Mouse (Mus musculus) heart, embryonic 12.5 days (tissue): ENCODE measurements around the gene Hyal5. TPM values are rescaled to one million over a fixed set of nuclear protein-coding genes. Genes with fewer than 3 reads are reported as not detected.

Source experiments
- ATAC-seq: fragments of 200-750 bp; cut with Nextera tagmentation; 2 replicates; pipeline ENCODE4 v1.8.0; 2017; ENCODE audit warnings: moderate TSS enrichment, moderate library complexity; ENCODE audit not compliant: insufficient number of reproducible peaks, low FRiP score
- H3K27ac ChIP-seq: fragments of 300-500 bp; sonication (generic); 2 replicates; pipeline ENCODE4 v1.5.1; 2016; ENCODE audit warnings: mild to moderate bottlenecking, moderate library complexity; ENCODE audit not compliant: poor library complexity, severe bottlenecking
- H3K27me3 ChIP-seq: fragments of 300-500 bp; sonication (generic); replicated peaks from 2 replicates; pipeline ENCODE4 v1.6.1; 2016; ENCODE audit warnings: mild to moderate bottlenecking, moderate library complexity
- H3K36me3 ChIP-seq: fragments of 300-500 bp; sonication (generic); 2 replicates; pipeline ENCODE4 v1.6.1; 2016; ENCODE audit warnings: mild to moderate bottlenecking, moderate library complexity
- H3K4me1 ChIP-seq: fragments of 300-500 bp; sonication (generic); replicated peaks from 2 replicates; pipeline ENCODE4 v1.6.1; 2016; ENCODE audit warnings: mild to moderate bottlenecking
- H3K4me2 ChIP-seq: fragments of 300-500 bp; sonication (generic); 2 replicates; pipeline ENCODE4 v1.6.1; 2016; ENCODE audit warnings: mild to moderate bottlenecking, moderate library complexity
- H3K4me3 ChIP-seq: fragments of 300-500 bp; sonication (generic); 2 replicates; pipeline ENCODE4 v1.5.1; 2016; ENCODE audit warnings: mild to moderate bottlenecking
- H3K9ac ChIP-seq: fragments of 300-500 bp; sonication (generic); 2 replicates; pipeline ENCODE4 v1.6.1; 2016; ENCODE audit warnings: mild to moderate bottlenecking, moderate library complexity
- H3K9me3 ChIP-seq: fragments of 300-500 bp; sonication (generic); replicated peaks from 2 replicates; pipeline ENCODE4 v1.6.1; 2016; ENCODE audit warnings: mild to moderate bottlenecking, moderate library complexity
- WGBS: fragments of 180-500 bp; shearing (Covaris S2); methylation state at CpG from one replicate; pipeline ENCODE4 v1.1.7; 2016; 5-methylcytosine and 5-hydroxymethylcytosine counted together
- polyA plus RNA-seq: library from polyadenylated mRNA; unstranded; fragments of >200 nt; fragmentation: Nextera tagmentation; extraction: Ambion mirVana; gene quantifications from 2 replicates; pipeline ENCODE4 v1.2.1, GENCODE M21; 2016

Gene Hyal5
- not detected in 2 replicates for polyA plus RNA-seq

DNA sequence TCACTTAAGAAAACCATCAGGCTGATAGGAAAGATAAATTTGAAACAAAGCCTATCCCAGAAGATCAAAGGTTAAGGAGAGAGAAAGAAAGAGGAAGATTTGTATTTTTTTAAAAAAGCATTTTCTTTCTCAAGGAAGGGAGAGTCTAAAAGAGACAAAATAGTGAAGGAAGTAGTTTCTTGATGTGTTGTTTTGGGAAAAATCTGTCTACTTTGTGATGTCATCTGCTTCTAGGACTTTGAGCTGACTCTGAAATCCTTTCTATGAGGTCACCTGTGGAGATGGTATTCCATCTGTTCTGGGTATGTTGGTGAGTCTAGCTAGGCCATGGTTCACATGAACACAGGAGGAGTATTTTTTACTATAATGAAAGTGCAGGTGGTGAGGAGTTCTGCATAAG, at the start of gene Hyal5:
Gene Hyal5 (plus strand): TSS at position 301 of the 400 bp plus-strand sequence.
- Histone ChIP-seq H3K27ac (no peak within 1 kb of the TSS), H3K36me3 (no peaks in the 10 kb centered on the region), H3K9ac (no peak within 1 kb of the TSS), H3K27me3 (no peaks in the 10 kb centered on the region), H3K4me3 (no peak within 1 kb of the TSS), H3K9me3 (no peaks in the 10 kb centered on the region), H3K4me2 (no peak within 1 kb of the TSS), H3K4me1 (no peaks in the 10 kb centered on the region)
- no peak for ATAC-seq

DNA sequence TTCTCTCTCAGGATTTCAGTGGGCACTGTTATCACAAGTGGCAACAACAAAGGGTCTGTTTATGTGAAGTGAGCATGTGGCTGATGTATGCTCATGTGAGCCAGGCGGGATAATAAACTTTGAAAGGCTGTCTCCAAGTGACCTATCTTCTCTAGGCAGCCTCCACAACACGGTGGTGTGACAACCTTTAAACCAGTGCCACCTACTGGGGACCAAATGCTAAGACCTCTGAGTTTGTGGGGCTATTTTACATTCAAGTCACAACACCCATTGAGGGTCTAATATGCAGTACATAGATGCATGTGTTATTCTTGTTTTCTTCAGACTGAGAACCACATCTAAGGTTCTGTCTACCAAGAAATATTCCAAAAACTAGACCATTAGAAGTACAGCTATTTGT, 35.7 kb upstream of the Hyal5 start:
- ATAC-seq: no peak
- Histone ChIP-seq H3K9ac (no peak overlapping the region), H3K4me2 (no peak overlapping the region), H3K9me3 (no peaks in the 10 kb centered on the region), H3K27me3 (no peaks in the 10 kb centered on the region), H3K27ac (no peak overlapping the region), H3K36me3 (no peaks in the 10 kb centered on the region), H3K4me1 (no peaks in the 10 kb centered on the region), H3K4me3 (no peak overlapping the region)
- 45% methylated on average over 2 of the region's 2 CpGs for WGBS

DNA sequence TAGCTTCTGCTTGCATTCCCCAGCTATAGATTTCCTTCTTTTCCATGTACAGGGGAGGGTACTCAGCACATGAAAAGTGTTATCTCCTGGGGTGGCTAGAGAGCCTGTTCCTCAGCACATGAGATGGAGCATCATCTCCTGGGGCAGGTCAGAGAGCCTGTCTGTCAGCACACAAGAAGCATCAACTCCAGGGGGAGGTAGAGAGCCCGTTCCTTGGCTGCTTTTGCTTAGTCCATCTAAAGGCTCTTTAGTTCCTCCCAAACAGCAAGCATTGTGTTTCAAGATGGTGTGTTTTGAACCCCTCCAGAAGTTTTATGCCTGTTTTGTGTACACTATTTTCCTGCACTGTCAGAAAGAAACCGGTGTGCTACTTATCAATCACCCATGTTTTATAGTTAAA, 2.5 kb downstream of the Hyal5 start:
- no peak overlapping the region for H3K9ac ChIP-seq
- H3K4me1 ChIP-seq: no peaks in the 10 kb centered on the region
- 51% methylated on average over 2 of the region's 2 CpGs for WGBS
- no peaks in the 10 kb centered on the region for H3K36me3 ChIP-seq
- ATAC-seq: no peak
- no peak overlapping the region for H3K4me3 ChIP-seq
- no peaks in the 10 kb centered on the region for H3K27me3 ChIP-seq
- no peaks in the 10 kb centered on the region for H3K9me3 ChIP-seq
- no peak overlapping the region for H3K4me2 ChIP-seq
- no peak overlapping the region for H3K27ac ChIP-seq

DNA sequence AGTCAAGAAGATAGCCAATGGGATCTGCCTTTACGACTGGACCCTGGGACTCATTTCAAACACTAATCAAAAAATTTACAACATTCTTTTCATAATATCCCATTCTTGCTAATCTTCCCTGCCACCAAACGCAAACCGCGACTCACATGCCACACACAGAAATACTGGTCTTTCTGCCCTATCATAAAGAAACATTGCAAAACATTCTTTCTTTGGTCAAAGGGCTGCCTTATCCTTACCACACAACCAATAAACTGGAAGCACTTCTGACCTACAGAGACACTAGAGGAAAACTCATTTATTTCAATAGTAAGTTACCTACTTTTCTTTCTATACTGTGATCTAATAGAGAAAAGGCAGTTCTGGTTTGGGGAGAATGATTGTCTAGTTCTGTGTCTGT, 5.9 kb downstream of the Hyal5 start:
- no peaks in the 10 kb centered on the region for H3K4me1 ChIP-seq
- H3K9ac ChIP-seq: no peak overlapping the region
- H3K4me2 ChIP-seq: no peak overlapping the region
- H3K36me3 ChIP-seq: no peaks in the 10 kb centered on the region
- H3K9me3 ChIP-seq: no peaks in the 10 kb centered on the region
- H3K27ac ChIP-seq: no peak overlapping the region
- H3K4me3 ChIP-seq: no peak overlapping the region
- no peaks in the 10 kb centered on the region for H3K27me3 ChIP-seq
- ATAC-seq: no peak
- WGBS: 78% methylated on average over 4 of the region's 4 CpGs

DNA sequence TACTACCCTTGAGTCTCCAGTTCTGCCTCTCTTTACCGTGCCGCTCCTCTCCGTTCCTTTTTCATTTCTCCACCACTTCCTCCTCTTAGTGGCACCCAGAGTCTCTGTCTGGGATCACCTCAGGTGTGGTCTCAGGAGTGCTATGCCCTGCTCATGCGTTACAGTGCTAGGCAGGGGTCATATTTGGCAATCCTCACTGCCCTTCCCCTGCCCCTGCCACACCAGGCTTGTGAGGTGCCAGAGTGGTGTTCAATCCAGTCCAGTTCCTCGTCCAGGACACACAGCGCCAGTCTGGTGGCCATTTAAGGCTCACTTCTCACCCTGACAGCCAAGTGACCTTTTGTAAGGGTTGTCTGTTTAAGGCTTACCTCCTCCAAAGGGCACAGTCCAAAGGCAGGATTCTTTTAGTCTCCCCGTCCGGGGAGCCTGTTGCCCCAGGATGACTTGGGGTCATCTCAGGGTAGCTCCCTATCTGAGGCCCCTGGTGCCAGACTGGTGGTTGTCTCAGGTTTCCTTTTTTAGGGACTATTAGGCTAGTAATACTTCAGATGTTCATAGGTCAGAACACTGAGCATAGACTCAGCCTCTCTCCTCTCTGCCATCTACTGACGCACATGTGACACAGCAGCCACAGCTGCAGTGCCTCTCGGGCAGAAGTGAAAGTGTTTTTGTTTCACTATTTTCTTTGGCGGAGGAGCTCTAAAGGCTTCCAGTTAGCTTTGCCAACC, 36.5 kb downstream of the Hyal5 start:
- 65% methylated on average over 11 of the region's 11 CpGs for WGBS
- Histone ChIP-seq H3K9ac (no peak overlapping the region), H3K4me1 (0 out of 2 replicates have a peak, but pooled peaks cover 3% of the 10 kb centered on the region), H3K27me3 (no peaks in the 10 kb centered on the region), H3K4me2 (peak overlapping the region; percentile 55), H3K9me3 (no peaks in the 10 kb centered on the region), H3K36me3 (no peaks in the 10 kb centered on the region), H3K27ac (no peak overlapping the region), H3K4me3 (peak overlapping the region; percentile 33)
- no peak for ATAC-seq

DNA sequence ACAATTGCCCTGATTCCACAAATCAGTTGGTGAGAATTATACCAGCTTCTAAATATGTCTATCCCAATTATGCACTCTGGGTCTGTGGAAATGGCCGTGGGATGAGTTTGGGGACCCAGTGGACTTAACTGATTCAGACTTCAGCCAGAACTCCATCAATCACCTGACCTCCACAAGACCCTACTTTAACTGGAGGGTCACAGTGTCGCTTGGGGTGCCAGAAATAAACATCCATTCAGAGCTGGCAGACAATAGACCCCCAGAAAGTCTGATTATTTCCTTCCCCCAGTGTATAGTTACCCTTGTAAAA, 37.0 kb downstream of the Hyal5 start:
- H3K36me3 ChIP-seq: no peaks in the 10 kb centered on the region
- 0 out of 2 replicates have a peak, but pooled peaks cover 3% of the 10 kb centered on the region for H3K4me1 ChIP-seq
- peak overlapping the region; percentile 33 for H3K4me3 ChIP-seq
- H3K9me3 ChIP-seq: no peaks in the 10 kb centered on the region
- no peak overlapping the region for H3K9ac ChIP-seq
- no peak for ATAC-seq
- WGBS: 57% methylated on average over 2 of the region's 2 CpGs
- H3K4me2 ChIP-seq: peak overlapping the region; percentile 55
- H3K27ac ChIP-seq: no peak overlapping the region
- H3K27me3 ChIP-seq: no peaks in the 10 kb centered on the region

DNA sequence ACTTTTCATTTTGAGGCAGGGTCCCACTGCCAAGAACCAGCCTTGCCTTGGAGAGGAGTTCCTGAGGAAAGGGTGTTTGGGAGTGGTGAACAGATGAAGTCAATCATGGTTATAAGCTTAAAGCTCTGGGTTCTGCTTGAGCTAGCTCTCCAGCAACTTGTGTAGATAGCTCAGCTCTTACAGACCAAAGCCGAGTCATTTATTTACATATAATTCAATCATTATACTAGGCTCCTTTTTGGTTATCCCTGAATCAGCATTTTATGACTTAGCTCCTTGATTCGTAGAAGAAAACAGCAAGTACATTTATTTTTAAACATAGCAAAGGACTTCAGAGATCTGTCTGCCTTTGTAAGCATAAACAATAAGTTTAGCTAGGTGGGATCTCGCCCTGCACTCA, 47.3 kb downstream of the Hyal5 start:
- no peak overlapping the region for H3K4me2 ChIP-seq
- no peaks in the 10 kb centered on the region for H3K4me1 ChIP-seq
- no peaks in the 10 kb centered on the region for H3K27me3 ChIP-seq
- H3K9me3 ChIP-seq: no peaks in the 10 kb centered on the region
- WGBS: 69% methylated on average over 3 of the region's 3 CpGs
- no peak overlapping the region for H3K4me3 ChIP-seq
- ATAC-seq: no peak
- H3K9ac ChIP-seq: no peak overlapping the region
- H3K36me3 ChIP-seq: no peaks in the 10 kb centered on the region
- no peak overlapping the region for H3K27ac ChIP-seq

DNA sequence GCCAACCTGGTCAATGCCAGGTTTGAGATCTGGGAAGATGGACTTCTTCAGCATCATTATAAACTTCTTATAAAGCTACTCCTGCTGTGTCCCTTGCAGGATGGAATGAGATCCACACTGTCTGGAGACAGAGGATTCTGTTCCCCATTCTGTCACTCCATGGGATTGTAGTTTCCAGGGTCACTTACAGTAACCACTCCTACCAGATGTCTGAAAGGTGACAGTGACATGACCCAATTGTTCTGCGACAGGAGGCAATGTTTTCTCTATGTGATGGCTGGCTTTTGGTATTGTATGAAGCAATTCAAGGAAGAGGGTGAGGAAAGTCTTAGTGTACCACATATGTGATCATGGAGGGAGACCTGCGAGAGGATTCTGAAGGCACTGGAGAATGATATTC, 50.0 kb downstream of the Hyal5 start:
- Histone ChIP-seq H3K9me3 (no peaks in the 10 kb centered on the region), H3K4me1 (no peaks in the 10 kb centered on the region), H3K27me3 (no peaks in the 10 kb centered on the region), H3K27ac (no peak overlapping the region), H3K36me3 (no peaks in the 10 kb centered on the region), H3K4me3 (no peak overlapping the region), H3K4me2 (no peak overlapping the region), H3K9ac (no peak overlapping the region)
- no peak for ATAC-seq
- 57% methylated on average over 2 of the region's 2 CpGs for WGBS

DNA sequence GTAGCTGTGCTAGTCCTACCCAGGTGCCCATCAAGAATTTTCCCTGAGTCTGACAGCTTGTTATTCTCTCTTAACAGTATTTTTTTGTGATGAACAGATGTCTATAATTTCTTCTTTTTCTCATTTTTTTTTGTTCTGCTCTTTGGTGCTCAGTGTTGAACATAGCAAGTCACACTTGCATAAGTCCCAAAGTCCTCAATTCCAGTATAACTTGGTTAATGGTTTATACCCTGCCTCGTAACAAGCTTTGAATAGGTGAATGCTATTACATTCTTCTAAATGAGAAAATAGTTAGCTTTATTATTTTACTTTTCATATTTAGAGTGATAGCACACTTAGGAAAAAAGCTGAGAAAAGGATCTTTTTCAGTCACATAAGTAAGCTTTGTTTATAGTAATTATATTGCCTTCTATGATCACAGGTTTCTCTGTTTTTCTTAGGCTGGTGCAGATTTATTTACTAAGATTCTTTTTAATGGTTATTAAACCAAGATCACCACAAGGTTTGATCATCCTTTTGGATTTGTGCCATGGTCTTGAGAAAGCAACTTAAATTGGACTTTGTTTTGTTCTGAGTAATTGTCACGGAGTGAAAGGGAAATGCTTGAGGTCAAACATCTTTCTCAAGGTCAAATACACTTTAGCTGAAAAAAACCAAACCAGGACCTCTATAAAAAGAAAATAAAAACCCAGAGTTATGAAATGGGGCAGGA, 52.4 kb downstream of the Hyal5 start:
- H3K9me3 ChIP-seq: no peaks in the 10 kb centered on the region
- no peaks in the 10 kb centered on the region for H3K4me1 ChIP-seq
- ATAC-seq: no peak
- H3K27me3 ChIP-seq: no peaks in the 10 kb centered on the region
- 69% methylated on average over 2 of the region's 2 CpGs for WGBS
- no peak overlapping the region for H3K9ac ChIP-seq
- H3K27ac ChIP-seq: no peak overlapping the region
- no peak overlapping the region for H3K4me2 ChIP-seq
- H3K4me3 ChIP-seq: no peak overlapping the region
- H3K36me3 ChIP-seq: no peaks in the 10 kb centered on the region

DNA sequence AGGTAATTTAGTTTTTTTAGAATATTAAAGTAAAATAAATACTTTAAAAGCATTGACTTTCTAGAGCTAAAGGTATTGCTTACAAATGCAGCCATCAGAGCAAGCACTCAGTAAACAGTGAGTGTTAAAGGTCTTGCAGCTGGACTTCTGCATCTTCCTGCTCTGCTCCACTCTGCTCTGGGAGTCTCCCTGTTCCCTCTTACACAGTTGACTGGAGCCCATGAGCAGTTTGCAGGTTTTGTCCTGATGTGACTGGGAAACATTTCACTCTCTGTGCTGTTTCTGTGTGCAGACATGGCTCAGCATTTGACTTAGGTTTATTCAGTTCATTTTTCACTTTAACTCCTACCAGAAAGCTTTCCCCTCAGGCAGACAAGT, 52.9 kb downstream of the Hyal5 start:
- Histone ChIP-seq H3K9me3 (no peaks in the 10 kb centered on the region), H3K27me3 (no peaks in the 10 kb centered on the region), H3K36me3 (no peaks in the 10 kb centered on the region), H3K4me2 (no peak overlapping the region), H3K4me3 (no peak overlapping the region), H3K27ac (no peak overlapping the region), H3K4me1 (no peaks in the 10 kb centered on the region), H3K9ac (no peak overlapping the region)
- no peak for ATAC-seq

DNA sequence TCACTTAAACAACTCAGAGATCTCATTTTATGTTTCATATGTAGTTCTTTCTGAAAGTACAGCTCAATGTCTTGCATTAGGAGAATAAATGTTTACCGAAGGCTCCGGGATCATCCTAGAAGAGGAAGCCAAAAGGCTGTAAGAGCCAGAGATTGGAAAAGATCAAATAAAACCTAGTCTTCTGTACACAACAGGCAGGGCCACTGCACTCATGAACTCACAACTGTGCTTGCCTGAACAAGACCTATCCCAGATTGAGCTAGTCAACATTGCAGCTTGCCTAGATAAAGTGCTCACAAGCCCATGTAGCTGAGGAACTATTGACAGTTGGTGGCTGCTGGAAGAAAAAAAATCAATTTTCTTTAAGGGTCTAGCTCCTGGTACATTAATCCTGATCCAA, 55.8 kb downstream of the Hyal5 start:
- Histone ChIP-seq H3K4me3 (no peak overlapping the region), H3K36me3 (no peaks in the 10 kb centered on the region), H3K4me2 (no peak overlapping the region), H3K27me3 (no peaks in the 10 kb centered on the region), H3K27ac (no peak overlapping the region), H3K9me3 (no peaks in the 10 kb centered on the region), H3K9ac (no peak overlapping the region), H3K4me1 (no peaks in the 10 kb centered on the region)
- ATAC-seq: no peak
- 81% methylated on average over 2 of the region's 2 CpGs for WGBS
